11 mouse cellular contexts compared by ENCODE assay signal in genomic region chr7:142506501-142506900, GRCm38 (mm10). TPM values are rescaled to one million over a fixed set of nuclear protein-coding genes. Genes with fewer than 3 reads are reported as not detected.
DNase-seq lines count a peak whose midpoint lies in the region; ATAC-seq lines count a peak whose summit lies in the region.
"Had no signal": no experiment of that assay in that cellular context is flagged by ENCODE, and none has a peak within 500 bp of the region (broad histone marks: within the 10 kb centered on the region; RNA-seq: fewer than 3 reads in every experiment).

No protein-coding gene starts in this region.

- H3K4me3 ChIP-seq in forebrain, embryonic 12.5 days (replicated peaks) = no peak overlapping the region
- H3K4me3 ChIP-seq in limb, embryonic 12.5 days (replicated peaks) = no peak overlapping the region

- H3K9me3 ChIP-seq in forebrain, embryonic 12.5 days = no peaks in the 10 kb centered on the region
- no peaks in the 10 kb centered on the region for H3K9me3 ChIP-seq in limb, embryonic 12.5 days

- 28% methylated on average over 4 of the region's 4 CpGs for WGBS in forebrain, embryonic 12.5 days
- WGBS in limb, embryonic 12.5 days = 51% methylated on average over 4 of the region's 4 CpGs

- peak; percentile 63; the same call in 1 of the 2 replicates for ATAC-seq in forebrain, embryonic 12.5 days (ENCODE audit: low FRiP score)
- no peak for ATAC-seq in limb, embryonic 12.5 days (ENCODE audit: insufficient number of reproducible peaks, insufficient read depth, low FRiP score, low TSS enrichment, low read depth)

- H3K36me3 ChIP-seq in forebrain, embryonic 12.5 days (replicated peaks) = no peaks in the 10 kb centered on the region
- H3K36me3 ChIP-seq in limb, embryonic 12.5 days = no peaks in the 10 kb centered on the region

- H3K9ac ChIP-seq in forebrain, embryonic 12.5 days = no peak overlapping the region
- no peak overlapping the region for H3K9ac ChIP-seq in limb, embryonic 12.5 days (replicated peaks)

- peak; percentile 21 for DNase-seq in left cerebral cortex, postnatal 4 days
- DNase-seq in left cerebral cortex, adult 9 months (ENCODE audit: low spot score in 2 of 2) = no peak
- peak; percentile 34 for DNase-seq in retina, embryonic 14.5 days (ENCODE audit: low spot score)
- DNase-seq in left cerebral cortex, adult 18-20 months (ENCODE audit: low spot score in 2 of 2) = no peak
- DNase-seq in thymus, postnatal 25 days = no peak
- DNase-seq in gastrocnemius, postnatal 10 days = no peak
- DNase-seq: cerebellum, postnatal 36 days; gastrocnemius, postnatal 36 days; lung, postnatal 4 days had no signal

- H3K4me2 ChIP-seq in forebrain, embryonic 12.5 days = no peak overlapping the region
- H3K4me2 ChIP-seq in limb, embryonic 12.5 days = no peak overlapping the region

- peaks cover 28% of the 10 kb centered on the region for H3K4me1 ChIP-seq in forebrain, embryonic 12.5 days
- H3K4me1 ChIP-seq in limb, embryonic 12.5 days (replicated peaks) = peaks cover 49% of the 10 kb centered on the region

- no peaks in the 10 kb centered on the region for H3K27me3 ChIP-seq in forebrain, embryonic 12.5 days
- no peaks in the 10 kb centered on the region for H3K27me3 ChIP-seq in limb, embryonic 12.5 days

- H3K27ac ChIP-seq in forebrain, embryonic 12.5 days = 0 out of 2 replicates have a peak overlapping the region, but pooled peaks have one; percentile 25
- peak overlapping the region; percentile 62 for H3K27ac ChIP-seq in limb, embryonic 12.5 days

- intact Hi-C loops in left cerebral cortex, postnatal 4 days (cut with DNase I) = no loop called here

RNA-seq across cellular contexts. Expression of gene Tnnt3, which starts 7.9 kb away (rescaled TPM):
- 1 to 10 TPM in 1 of 2 experiments, not detected in 1; 1.3 TPM for total RNA-seq in left cerebral cortex, postnatal 4 days (2021)
- polyA plus RNA-seq in forebrain, embryonic 12.5 days (2016; fragmentation: Nextera tagmentation; extraction: Ambion mirVana) = 0.78 TPM in 1 of 2 replicates, not detected in the other
- 14.3 and 17.3 TPM in 2 replicates for polyA plus RNA-seq in limb, embryonic 12.5 days (2016; fragmentation: Nextera tagmentation; extraction: Ambion mirVana)
- total RNA-seq in left cerebral cortex, adult 18-20 months (2021) = not detected
- over 10,000 TPM; 17,146 to 18,824 TPM for total RNA-seq in gastrocnemius, postnatal 10 days (2021)

RNA-seq across cellular contexts. Expression of gene Mrpl23, which starts 26.0 kb away (rescaled TPM):
- 10 to 100 TPM in 1 of 2 experiments, 1 to 10 TPM in 1; 9.4 to 11.5 TPM for total RNA-seq in left cerebral cortex, postnatal 4 days (2021)
- 10.8 and 15.9 TPM in 2 replicates for polyA plus RNA-seq in forebrain, embryonic 12.5 days (2016; fragmentation: Nextera tagmentation; extraction: Ambion mirVana)
- 29.4 and 33.3 TPM in 2 replicates for polyA plus RNA-seq in limb, embryonic 12.5 days (2016; fragmentation: Nextera tagmentation; extraction: Ambion mirVana)
- total RNA-seq in left cerebral cortex, adult 18-20 months (2021) = 1 to 10 TPM; 3.1 to 5.9 TPM
- total RNA-seq in gastrocnemius, postnatal 10 days (2021) = 1 to 10 TPM; 6.4 to 7.2 TPM

RNA-seq across cellular contexts. Expression of gene Lsp1, which starts 45.9 kb away (rescaled TPM):
- 1 to 10 TPM; 5.5 to 5.7 TPM for total RNA-seq in left cerebral cortex, postnatal 4 days (2021)
- polyA plus RNA-seq in forebrain, embryonic 12.5 days (2016; fragmentation: Nextera tagmentation; extraction: Ambion mirVana) = 5.4 and 6.3 TPM in 2 replicates
- 30.2 and 30.3 TPM in 2 replicates for polyA plus RNA-seq in limb, embryonic 12.5 days (2016; fragmentation: Nextera tagmentation; extraction: Ambion mirVana)
- 1 to 10 TPM; 4.2 to 5.7 TPM for total RNA-seq in left cerebral cortex, adult 18-20 months (2021)
- total RNA-seq in gastrocnemius, postnatal 10 days (2021) = 10 to 100 TPM; 14.4 to 24.4 TPM

Comparison
In these comparisons a context has a peak if more than half of its experiments do, and no peak if none do; other contexts are left out.
1. DNase-seq: peak in left cerebral cortex, postnatal 4 days (single experiment) and retina, embryonic 14.5 days (single experiment); none in left cerebral cortex, adult 9 months (0 of 2), left cerebral cortex, adult 18-20 months (0 of 2), thymus, postnatal 25 days (single experiment) and gastrocnemius, postnatal 10 days (single experiment).
2. RNA of gene Tnnt3, which starts 7.9 kb away (total RNA-seq): 17,146 to 18,824 TPM in gastrocnemius, postnatal 10 days; 1.3 TPM in left cerebral cortex, postnatal 4 days and not detected in left cerebral cortex, adult 18-20 months; every median in the first group is over 1,000 times any median in the second.